Mouse (Mus musculus): ENCODE data around the gene Tecta.

GRCm38 (mm10) chr9:42419687-42420086, 20.0 kb upstream of the Tecta start:
- TF ChIP-seq POLR2A (IDR thresholded peaks at IDR 0.05; ENCODE audit: insufficient read depth, low read length) (no peak), EP300 (IDR thresholded peaks at IDR 0.05; ENCODE audit: insufficient read depth, low read depth, low read length) (no peak), CTCF (IDR thresholded peaks at IDR 0.05; ENCODE audit: low read depth, low read length) (no peak)
